Mouse (Mus musculus) neural tube, embryonic 13.5 days (tissue): Measurements from ENCODE around the gene Ntn4. TPM values are rescaled to one million over a fixed set of nuclear protein-coding genes. Genes with fewer than 3 reads are reported as not detected.

Experiments
- ATAC-seq: fragments of 200-750 bp; cut with Nextera tagmentation; 2 replicates; pipeline ENCODE4 v1.8.0; 2017; ENCODE audit warnings: low read depth, mild to moderate bottlenecking, moderate TSS enrichment, moderate library complexity
- H3K27ac ChIP-seq: fragments of 300-500 bp; sonication (generic); replicated peaks from 2 replicates; pipeline ENCODE4 v1.5.1; 2015; ENCODE audit warnings: moderate library complexity, mild to moderate bottlenecking, inconsistent platforms
- H3K27me3 ChIP-seq: fragments of 300-500 bp; sonication (generic); 2 replicates; pipeline ENCODE4 v1.6.1; 2015; ENCODE audit warnings: mild to moderate bottlenecking, inconsistent platforms
- H3K36me3 ChIP-seq: fragments of 300-500 bp; sonication (generic); 2 replicates; pipeline ENCODE4 v1.6.1; 2015; ENCODE audit warnings: mild to moderate bottlenecking, inconsistent platforms
- H3K4me1 ChIP-seq: fragments of 300-500 bp; sonication (generic); replicated peaks from 2 replicates; pipeline ENCODE4 v1.6.1; 2015; ENCODE audit warnings: inconsistent platforms
- H3K4me2 ChIP-seq: fragments of 300-500 bp; sonication (generic); 2 replicates; pipeline ENCODE4 v1.6.1; 2015; ENCODE audit warnings: inconsistent platforms, mild to moderate bottlenecking, moderate library complexity
- H3K4me3 ChIP-seq: fragments of 300-500 bp; sonication (generic); 2 replicates; pipeline ENCODE4 v1.5.1; 2015; ENCODE audit warnings: mild to moderate bottlenecking, inconsistent platforms
- H3K9ac ChIP-seq: fragments of 300-500 bp; sonication (generic); 2 replicates; pipeline ENCODE4 v1.6.1; 2015; ENCODE audit warnings: moderate library complexity, mild to moderate bottlenecking, inconsistent platforms
- H3K9me3 ChIP-seq: fragments of 300-500 bp; sonication (generic); 2 replicates; pipeline ENCODE4 v1.6.1; 2016; ENCODE audit warnings: inconsistent platforms
- WGBS: fragments of 180-500 bp; shearing (Covaris S2); methylation state at CpG from one replicate; pipeline ENCODE4 v1.1.7; 2015; 5-methylcytosine and 5-hydroxymethylcytosine counted together
- polyA plus RNA-seq: library from polyadenylated mRNA; unstranded; fragments of >200 nt; fragmentation: Nextera tagmentation; extraction: Ambion mirVana; gene quantifications from 2 replicates; pipeline ENCODE4 v1.2.1, GENCODE M21; 2015

The Ntn4 gene
- polyA plus RNA-seq, 1 experiment from 2014 or later, result 0.93 TPM

DNA sequence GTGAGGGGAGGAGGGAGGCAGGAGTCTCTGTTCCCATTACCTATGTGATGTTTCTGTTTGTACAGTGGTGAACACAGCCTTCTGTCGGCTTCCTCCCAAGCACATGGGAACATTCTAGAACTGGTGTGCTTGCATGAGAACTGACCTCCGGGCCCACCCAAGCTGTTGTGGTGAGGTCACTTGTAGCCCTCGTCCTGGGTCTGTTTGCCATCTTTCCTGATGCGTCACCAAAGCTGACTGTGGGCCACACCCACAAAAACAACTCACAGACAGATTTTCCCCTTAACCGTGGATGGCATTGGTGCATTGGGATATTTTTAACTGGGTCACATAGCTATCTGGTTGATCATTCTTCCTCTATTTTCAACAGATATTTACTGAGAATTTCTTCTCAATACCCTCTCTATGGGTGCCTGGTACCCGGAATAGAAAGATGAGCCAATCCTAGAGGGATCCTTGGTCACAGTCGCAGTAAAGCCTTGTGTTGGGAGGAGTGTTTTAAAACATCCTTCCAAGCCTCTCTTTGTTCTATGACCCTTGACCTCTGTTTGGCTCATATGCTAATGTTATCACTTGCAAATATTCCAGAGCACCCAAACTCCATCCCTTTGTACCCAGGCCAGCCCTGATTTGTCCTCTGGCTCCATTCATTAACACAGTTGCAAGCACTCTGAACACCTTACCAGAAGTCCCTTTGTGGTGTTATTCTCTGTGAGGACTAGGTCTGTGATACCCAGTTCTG, 19.9 kb upstream of the Ntn4 start:
- no peak overlapping the region for H3K4me2 ChIP-seq
- H3K4me3 ChIP-seq, result no peak overlapping the region
- no peak overlapping the region for H3K9ac ChIP-seq
- ATAC-seq, result no peak
- WGBS, result 67% methylated on average over 7 of the region's 7 CpGs
- no peak overlapping the region for H3K27ac ChIP-seq
- H3K36me3 ChIP-seq, result no peaks in the 10 kb centered on the region
- no peaks in the 10 kb centered on the region for H3K9me3 ChIP-seq
- H3K4me1 ChIP-seq, result no peaks in the 10 kb centered on the region
- H3K27me3 ChIP-seq, result no peaks in the 10 kb centered on the region

DNA sequence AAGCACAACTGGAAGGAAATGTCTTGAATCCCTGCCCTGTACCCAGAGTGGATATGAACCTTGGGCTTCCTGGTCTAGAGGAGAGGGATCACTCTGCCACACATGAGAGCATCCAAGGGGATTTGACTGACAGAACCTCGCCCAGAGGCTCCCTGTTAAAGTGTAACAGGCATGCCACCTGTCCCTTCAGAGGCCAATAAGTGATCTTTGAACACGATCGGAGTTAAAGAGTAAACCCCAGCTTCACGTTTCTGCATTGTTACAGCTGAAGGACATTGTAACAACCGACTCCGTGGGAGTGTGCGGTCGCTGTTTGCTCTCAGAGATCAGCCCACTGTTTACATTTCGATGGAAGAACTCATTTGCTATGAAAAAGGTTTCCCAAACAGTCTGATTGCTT, 16.8 kb upstream of the Ntn4 start:
- 67% methylated on average over 9 of the region's 9 CpGs for WGBS
- H3K27me3 ChIP-seq, result no peaks in the 10 kb centered on the region
- H3K4me1 ChIP-seq, result no peaks in the 10 kb centered on the region
- H3K4me2 ChIP-seq, result no peak overlapping the region
- H3K36me3 ChIP-seq, result no peaks in the 10 kb centered on the region
- ATAC-seq, result no peak
- H3K9me3 ChIP-seq, result no peaks in the 10 kb centered on the region
- H3K4me3 ChIP-seq, result no peak overlapping the region
- H3K9ac ChIP-seq, result no peak overlapping the region
- H3K27ac ChIP-seq, result no peak overlapping the region

DNA sequence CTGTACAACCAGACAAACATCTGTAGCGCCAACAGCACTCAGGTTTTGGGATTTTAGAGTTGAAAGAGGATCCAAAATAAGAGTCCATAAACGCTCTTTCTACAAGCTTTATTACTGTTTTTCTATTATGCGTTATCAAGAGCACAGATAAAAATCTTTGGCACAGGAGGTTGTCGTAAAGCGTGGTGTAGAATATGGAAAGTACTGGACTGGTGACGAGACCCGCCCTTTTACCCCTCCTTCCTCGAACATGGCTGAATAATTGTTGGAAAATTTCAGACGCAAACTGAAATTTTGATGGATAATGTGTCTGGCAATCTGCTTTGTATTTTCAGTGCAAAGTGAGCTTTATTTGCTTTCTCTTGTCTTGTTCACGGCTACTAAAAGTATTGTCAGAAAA, 16.3 kb upstream of the Ntn4 start:
- Histone ChIP-seq H3K27ac (no peak overlapping the region), H3K4me3 (no peak overlapping the region), H3K9ac (no peak overlapping the region), H3K27me3 (no peaks in the 10 kb centered on the region), H3K4me1 (no peaks in the 10 kb centered on the region), H3K9me3 (no peaks in the 10 kb centered on the region), H3K36me3 (no peaks in the 10 kb centered on the region), H3K4me2 (no peak overlapping the region)
- no peak for ATAC-seq
- WGBS, result 87% methylated on average over 10 of the region's 10 CpGs

DNA sequence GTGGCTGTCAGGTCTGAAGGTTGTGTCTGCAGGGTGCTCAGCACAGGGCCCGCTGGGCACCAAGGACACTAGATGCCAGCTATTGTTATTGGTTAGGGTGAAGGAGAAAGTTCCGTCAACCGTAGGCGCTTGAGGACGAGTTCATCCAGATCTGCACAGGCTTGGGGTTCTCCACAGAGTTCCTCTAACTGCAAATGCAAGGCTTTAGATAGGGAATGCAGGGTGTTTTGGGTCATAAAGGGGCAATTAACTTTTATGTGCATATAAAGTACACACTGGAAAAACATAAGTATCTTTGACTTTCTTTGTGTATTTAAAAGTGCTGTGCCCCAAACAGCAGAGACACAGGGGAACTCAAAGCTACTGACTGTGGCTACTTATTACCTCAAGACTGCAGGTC, 10.2 kb upstream of the Ntn4 start:
- ATAC-seq, result no peak
- Histone ChIP-seq H3K9ac (no peak overlapping the region), H3K4me3 (no peak overlapping the region), H3K27me3 (no peaks in the 10 kb centered on the region), H3K4me1 (no peaks in the 10 kb centered on the region), H3K4me2 (no peak overlapping the region), H3K27ac (no peak overlapping the region), H3K9me3 (no peaks in the 10 kb centered on the region), H3K36me3 (no peaks in the 10 kb centered on the region)
- 93% methylated on average over 5 of the region's 5 CpGs for WGBS

DNA sequence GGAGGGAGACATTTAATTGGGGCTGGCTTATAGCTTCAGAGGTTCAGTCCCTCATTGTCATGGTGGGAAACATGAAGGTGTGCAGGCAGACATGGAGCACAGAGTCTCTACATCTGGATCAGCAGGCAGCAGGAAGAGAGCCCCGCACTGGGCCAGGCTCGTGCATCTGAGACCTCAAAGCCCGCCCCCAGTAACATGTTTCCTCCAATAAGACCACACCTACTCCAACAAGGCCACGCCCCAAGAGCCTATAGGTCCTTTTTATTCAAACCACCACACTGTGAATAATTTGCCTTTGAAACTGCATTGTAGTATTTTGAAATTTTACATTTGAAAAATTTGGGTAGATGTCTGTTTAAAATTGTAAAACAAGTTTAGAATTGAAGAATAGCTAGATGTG, 8.4 kb upstream of the Ntn4 start:
- Histone ChIP-seq H3K27ac (no peak overlapping the region), H3K9ac (no peak overlapping the region), H3K27me3 (no peaks in the 10 kb centered on the region), H3K4me1 (no peaks in the 10 kb centered on the region), H3K4me3 (no peak overlapping the region), H3K36me3 (no peaks in the 10 kb centered on the region), H3K9me3 (no peaks in the 10 kb centered on the region), H3K4me2 (no peak overlapping the region)
- 71% methylated on average over 4 of the region's 4 CpGs for WGBS
- no peak for ATAC-seq

DNA sequence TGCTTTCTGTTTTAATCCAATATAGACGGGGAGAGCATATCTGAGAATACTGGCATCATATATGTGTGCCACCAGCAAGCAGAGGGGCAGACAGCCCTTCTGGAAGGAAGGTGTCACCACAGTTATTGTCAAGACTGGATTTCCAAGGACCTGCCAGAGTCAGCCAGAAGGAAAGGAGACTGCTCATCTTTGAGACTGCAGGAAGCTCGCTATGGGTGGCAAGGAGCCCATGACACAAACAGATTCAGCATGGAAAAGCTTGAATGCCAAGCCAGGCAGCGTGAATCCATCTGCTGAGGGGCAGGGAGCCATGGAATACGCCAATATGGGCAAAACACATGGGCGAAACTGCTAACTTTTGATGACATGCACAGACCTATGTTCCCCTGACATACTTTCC, 6.9 kb upstream of the Ntn4 start:
- 88% methylated on average over 5 of the region's 5 CpGs for WGBS
- no peak overlapping the region for H3K9ac ChIP-seq

DNA sequence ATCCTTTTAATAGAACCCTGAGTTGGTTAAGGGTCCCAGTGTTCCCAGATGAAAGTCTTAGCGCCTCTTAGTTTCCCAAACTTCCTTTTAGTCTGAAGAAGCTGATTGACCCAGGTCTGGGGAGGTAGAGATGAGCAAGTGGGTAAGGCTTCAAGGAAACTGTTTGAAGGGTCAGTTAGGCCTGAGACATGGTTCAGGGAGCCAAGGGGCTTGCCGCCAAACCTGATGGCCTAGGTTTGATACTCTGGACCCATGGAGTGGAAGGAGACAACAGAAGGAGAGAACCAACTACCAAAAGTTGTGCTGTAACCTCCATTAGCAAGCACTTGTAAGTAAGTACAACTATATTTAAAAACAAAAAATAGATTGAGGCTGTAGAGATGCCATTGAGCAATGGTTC, 6.5 kb upstream of the Ntn4 start:
- no peak overlapping the region for H3K27ac ChIP-seq
- H3K9ac ChIP-seq, result no peak overlapping the region
- no peak overlapping the region for H3K4me3 ChIP-seq
- H3K4me2 ChIP-seq, result no peak overlapping the region
- ATAC-seq, result no peak
- no peaks in the 10 kb centered on the region for H3K9me3 ChIP-seq
- H3K4me1 ChIP-seq, result no peaks in the 10 kb centered on the region
- peaks cover 14% of the 10 kb centered on the region; the same call in 1 of the 2 replicates for H3K27me3 ChIP-seq
- WGBS, result 95% methylated on average over 2 of the region's 2 CpGs
- H3K36me3 ChIP-seq, result no peaks in the 10 kb centered on the region

More for the DNA sequence above, 6.9 kb upstream of the Ntn4 start:
- no peaks in the 10 kb centered on the region for H3K9me3 ChIP-seq
- ATAC-seq, result no peak
- H3K36me3 ChIP-seq, result no peaks in the 10 kb centered on the region
- no peaks in the 10 kb centered on the region for H3K4me1 ChIP-seq
- no peak overlapping the region for H3K4me3 ChIP-seq
- H3K27me3 ChIP-seq, result peaks cover 10% of the 10 kb centered on the region; the same call in 1 of the 2 replicates
- no peak overlapping the region for H3K4me2 ChIP-seq
- no peak overlapping the region for H3K27ac ChIP-seq

DNA sequence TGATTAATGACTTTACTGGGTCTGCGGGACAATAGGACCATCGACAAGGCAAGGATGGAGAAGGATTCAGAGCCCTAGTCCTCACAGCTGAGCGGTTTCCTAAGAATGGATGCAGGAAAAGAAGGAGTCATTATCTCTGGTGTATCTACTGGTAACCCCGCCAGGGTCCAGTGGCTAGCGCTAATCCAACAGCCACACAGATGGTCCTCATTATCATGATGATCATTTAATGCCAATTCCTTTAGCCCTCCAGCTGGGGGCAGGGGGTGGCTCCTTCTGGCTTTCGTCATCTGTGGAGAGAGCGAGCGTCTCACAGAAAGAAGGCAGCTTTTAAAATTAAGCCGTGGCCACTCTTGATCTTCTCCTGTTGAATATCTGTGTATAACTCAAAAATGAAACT, 4.5 kb upstream of the Ntn4 start:
- Histone ChIP-seq H3K4me3 (no peak overlapping the region), H3K4me2 (no peak overlapping the region), H3K9me3 (no peaks in the 10 kb centered on the region), H3K9ac (no peak overlapping the region), H3K27me3 (peaks cover 16% of the 10 kb centered on the region; the same call in 1 of the 2 replicates), H3K27ac (no peak overlapping the region), H3K36me3 (no peaks in the 10 kb centered on the region), H3K4me1 (peaks cover 10% of the 10 kb centered on the region)
- 23% methylated on average over 9 of the region's 9 CpGs for WGBS
- no peak for ATAC-seq

DNA sequence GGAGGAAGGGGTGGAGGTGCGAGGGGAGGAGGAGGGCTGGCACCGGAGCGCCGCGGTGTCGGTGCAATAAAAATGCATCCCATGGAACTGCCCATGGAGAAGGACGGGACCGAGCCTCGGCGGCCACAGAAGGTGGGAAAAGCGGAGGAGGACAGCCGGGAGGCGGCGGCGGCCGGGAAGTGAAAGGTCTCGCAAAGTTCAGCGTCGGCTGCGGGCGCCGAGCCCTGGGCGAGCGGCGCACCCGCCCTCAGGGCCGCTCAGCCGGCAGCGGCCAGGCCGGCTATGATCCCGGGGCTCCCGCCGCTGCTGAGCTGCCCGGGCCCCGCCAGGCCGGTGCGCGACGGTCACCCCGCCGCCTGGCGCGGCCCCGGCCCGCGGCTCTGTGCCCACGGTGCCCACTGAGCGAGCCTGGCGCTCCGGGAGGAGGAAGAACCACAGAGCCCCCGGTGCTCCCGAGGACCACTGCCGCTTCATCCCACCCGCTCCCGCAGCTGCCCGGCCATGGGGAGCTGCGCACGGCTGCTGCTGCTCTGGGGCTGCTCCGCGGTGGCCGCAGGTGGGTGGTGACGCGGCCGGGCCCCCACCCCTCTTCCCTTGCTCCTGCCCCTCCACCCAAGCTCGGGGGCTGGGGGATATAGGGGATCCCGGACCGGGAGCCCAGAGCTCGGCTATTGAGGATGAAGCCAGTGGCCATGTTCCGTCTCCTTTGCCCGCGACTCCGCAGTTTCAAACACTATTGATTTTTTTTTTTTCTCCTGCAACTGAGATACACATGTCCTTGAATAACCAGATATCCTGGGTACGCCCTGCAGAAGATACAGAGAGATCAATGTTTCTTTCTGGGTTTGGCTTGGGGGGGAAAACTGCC, 706 bp downstream of the Ntn4 start:
- Histone ChIP-seq H3K9ac (peak overlapping the region; percentile 92), H3K9me3 (no peaks in the 10 kb centered on the region), H3K27ac (peak overlapping the region; percentile 78), H3K27me3 (peaks cover 16% of the 10 kb centered on the region; the same call in 1 of the 2 replicates), H3K36me3 (peaks cover 10% of the 10 kb centered on the region; the same call in 1 of the 2 replicates), H3K4me1 (peaks cover 30% of the 10 kb centered on the region), H3K4me3 (peak overlapping the region; percentile 85), H3K4me2 (peak overlapping the region; percentile 72)
- WGBS, result under 1% methylated on average over 54 of the region's 73 CpGs
- peak; percentile 80 for ATAC-seq

DNA sequence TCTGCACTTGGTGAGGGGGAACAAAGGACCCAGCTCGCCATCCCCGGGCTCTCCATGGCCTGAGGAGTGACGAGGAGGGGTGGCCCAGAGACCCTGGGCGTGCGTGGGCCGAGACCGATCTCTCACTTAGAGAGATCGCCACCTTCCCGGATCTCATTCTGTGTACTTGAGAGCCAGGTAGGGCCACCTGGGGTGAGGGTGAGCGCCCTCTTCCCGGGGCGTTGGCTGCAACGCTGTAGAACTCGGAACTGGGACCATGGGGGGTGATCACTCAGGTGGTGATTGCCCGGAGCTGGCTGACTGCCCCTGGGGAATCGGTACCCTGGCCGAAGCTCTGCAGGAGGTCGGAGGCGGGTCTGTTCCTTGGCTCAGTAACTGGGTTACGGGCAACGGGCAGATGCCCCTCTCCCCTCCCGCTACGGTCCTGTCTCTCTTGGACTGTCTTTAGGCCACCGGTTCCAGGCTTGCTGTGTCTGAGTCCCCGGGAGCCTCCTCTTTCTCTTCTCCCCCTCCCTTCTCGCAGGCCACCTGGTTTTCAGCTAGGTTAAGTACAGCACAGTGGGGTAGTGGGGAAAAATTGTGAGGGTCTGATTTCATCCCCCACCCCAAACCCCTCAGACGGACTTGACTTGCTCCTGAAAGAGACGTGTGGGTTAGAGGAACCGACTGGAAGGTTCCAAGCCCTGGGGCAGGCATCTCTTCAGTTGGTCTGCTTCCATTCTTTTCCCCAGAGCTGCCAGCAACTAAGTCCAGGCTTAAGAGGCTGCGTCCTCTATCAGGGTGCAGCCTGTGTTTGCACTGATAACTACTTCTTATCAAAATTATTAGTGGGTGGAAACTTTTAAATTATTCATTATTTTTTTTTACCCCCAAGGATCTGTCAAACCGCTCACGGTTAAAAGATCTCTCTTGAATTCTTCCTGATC, 1.6 kb downstream of the Ntn4 start:
- Histone ChIP-seq H3K4me3 (peak overlapping the region; percentile 85), H3K4me2 (peak overlapping the region; percentile 72), H3K4me1 (peaks cover 30% of the 10 kb centered on the region), H3K27me3 (peaks cover 16% of the 10 kb centered on the region; the same call in 1 of the 2 replicates), H3K27ac (peak overlapping the region; percentile 78), H3K9ac (peak overlapping the region; percentile 92), H3K36me3 (peaks cover 14% of the 10 kb centered on the region), H3K9me3 (no peaks in the 10 kb centered on the region)
- 7% methylated on average over 32 of the region's 32 CpGs for WGBS
- ATAC-seq, result peak; percentile 78

DNA sequence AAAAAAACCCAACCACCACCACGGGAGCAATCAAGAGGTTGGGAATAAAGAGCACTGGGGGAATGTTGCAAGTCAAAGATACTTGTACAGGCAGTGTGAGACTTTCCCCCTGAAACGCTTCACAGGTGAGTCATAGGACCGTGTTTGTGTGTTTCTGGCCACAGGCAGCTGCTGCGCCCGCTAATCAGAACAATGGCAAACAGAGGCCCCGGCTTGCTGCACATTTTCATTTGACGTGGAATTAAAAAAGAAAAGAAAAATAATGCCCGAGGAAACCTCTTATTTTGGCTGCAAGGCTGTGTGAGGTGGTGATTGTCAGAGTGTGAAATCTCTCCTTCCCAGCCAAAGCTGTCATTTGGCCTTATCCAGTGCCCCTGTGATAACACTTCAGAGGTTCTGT, 2.4 kb downstream of the Ntn4 start:
- 52% methylated on average over 8 of the region's 8 CpGs for WGBS
- Histone ChIP-seq H3K4me1 (peaks cover 32% of the 10 kb centered on the region), H3K27ac (no peak overlapping the region), H3K27me3 (peaks cover 13% of the 10 kb centered on the region; the same call in 1 of the 2 replicates), H3K9ac (no peak overlapping the region), H3K9me3 (no peaks in the 10 kb centered on the region), H3K36me3 (peaks cover 14% of the 10 kb centered on the region), H3K4me2 (peak overlapping the region; percentile 72), H3K4me3 (peak overlapping the region; percentile 6; the same call in 1 of the 2 replicates)
- no peak for ATAC-seq
